Mouse (Mus musculus): Measurements from ENCODE around the gene Kctd19. TPM values are rescaled to one million over a fixed set of nuclear protein-coding genes. Genes with fewer than 3 reads are reported as not detected.

Kctd19 gene
- polyA plus RNA-seq, 1 experiment from 2014 or later: 0.16 TPM

- Histone ChIP-seq H3K27ac (replicated peaks) (no peak overlapping the region), H3K27me3 (replicated peaks; ENCODE audit: low read depth, poor library complexity, severe bottlenecking) (0 out of 2 replicates have a peak, but pooled peaks cover 3% of the 10 kb centered on the region), H3K4me3 (no peak overlapping the region), H3K36me3 (replicated peaks) (peaks cover 77% of the 10 kb centered on the region), H3K4me1 (peaks cover 17% of the 10 kb centered on the region), H3K9me3 (no peaks in the 10 kb centered on the region)
- DNase-seq (ENCODE audit: low spot score): no peak
- 50% methylated on average over 32 of the region's 32 CpGs for WGBS
These were observed 76.8 kb downstream of the Kctd19 start for GRCm38 (mm10) chr8:105336373-105337130.

Other genes with a start within 250 kb of the Kctd19 start
- 67.5 and 73.2 TPM in 2 replicates for gene Cbfb, start 242.8 kb downstream of the Kctd19 start, polyA plus RNA-seq (2016; fragmentation: Nextera tagmentation; extraction: Ambion mirVana)
- 25.9 and 27.1 TPM in 2 replicates for gene D230025D16Rik, start 188.4 kb downstream of the Kctd19 start, polyA plus RNA-seq (2016; fragmentation: Nextera tagmentation; extraction: Ambion mirVana)
- 1.6 and 1.7 TPM in 2 replicates for gene B3gnt9, start 158.3 kb downstream of the Kctd19 start, polyA plus RNA-seq (2016; fragmentation: Nextera tagmentation; extraction: Ambion mirVana)
- gene Tradd, start 148.9 kb downstream of the Kctd19 start, polyA plus RNA-seq (2016; fragmentation: Nextera tagmentation; extraction: Ambion mirVana): 14.6 and 16.7 TPM in 2 replicates
- gene Fbxl8, start 148.9 kb downstream of the Kctd19 start, polyA plus RNA-seq (2016; fragmentation: Nextera tagmentation; extraction: Ambion mirVana): 0.63 and 0.92 TPM in 2 replicates
- gene Hsf4, start 143.7 kb downstream of the Kctd19 start, polyA plus RNA-seq (2016; fragmentation: Nextera tagmentation; extraction: Ambion mirVana): 0.21 TPM in 1 of 2 replicates, not detected in the other
- gene Nol3, start 137.4 kb downstream of the Kctd19 start, polyA plus RNA-seq (2016; fragmentation: Nextera tagmentation; extraction: Ambion mirVana): 0.62 and 0.69 TPM in 2 replicates
- gene 4931428F04Rik, start 123.6 kb downstream of the Kctd19 start, polyA plus RNA-seq (2016; fragmentation: Nextera tagmentation; extraction: Ambion mirVana): 20.7 and 23.9 TPM in 2 replicates
- gene Exoc3l, start 117.4 kb downstream of the Kctd19 start, polyA plus RNA-seq (2016; fragmentation: Nextera tagmentation; extraction: Ambion mirVana): 9.9 and 11.6 TPM in 2 replicates
- gene E2f4, start 115.8 kb downstream of the Kctd19 start, polyA plus RNA-seq (2016; fragmentation: Nextera tagmentation; extraction: Ambion mirVana): 125 and 138 TPM in 2 replicates
- 2.7 and 3.5 TPM in 2 replicates for gene Elmo3, start 107.9 kb downstream of the Kctd19 start, polyA plus RNA-seq (2016; fragmentation: Nextera tagmentation; extraction: Ambion mirVana)
- gene Lrrc29, start 87.2 kb downstream of the Kctd19 start, polyA plus RNA-seq (2016; fragmentation: Nextera tagmentation; extraction: Ambion mirVana): 1.3 TPM in 2 replicates
- 93.0 and 99.4 TPM in 2 replicates for gene Tmem208, start 87.1 kb downstream of the Kctd19 start, polyA plus RNA-seq (2016; fragmentation: Nextera tagmentation; extraction: Ambion mirVana)
- 2.9 and 3.3 TPM in 2 replicates for gene Fhod1, start 65.5 kb downstream of the Kctd19 start, polyA plus RNA-seq (2016; fragmentation: Nextera tagmentation; extraction: Ambion mirVana)
- gene Slc9a5, start 64.7 kb downstream of the Kctd19 start, polyA plus RNA-seq (2016; fragmentation: Nextera tagmentation; extraction: Ambion mirVana): 5.5 and 5.7 TPM in 2 replicates
- gene Plekhg4, start 40.2 kb downstream of the Kctd19 start, polyA plus RNA-seq (2016; fragmentation: Nextera tagmentation; extraction: Ambion mirVana): 0.34 and 0.83 TPM in 2 replicates
- 0.29 and 0.67 TPM in 2 replicates for gene Lrrc36, start 69 bp upstream of the Kctd19 start, polyA plus RNA-seq (2016; fragmentation: Nextera tagmentation; extraction: Ambion mirVana)
- 35.7 and 48.8 TPM in 2 replicates for gene Tppp3, start 58.0 kb upstream of the Kctd19 start, polyA plus RNA-seq (2016; fragmentation: Nextera tagmentation; extraction: Ambion mirVana)
- gene Zdhhc1, start 83.4 kb upstream of the Kctd19 start, polyA plus RNA-seq (2016; fragmentation: Nextera tagmentation; extraction: Ambion mirVana): 19.2 and 20.5 TPM in 2 replicates
- gene Hsd11b2, start 105.3 kb upstream of the Kctd19 start, polyA plus RNA-seq (2016; fragmentation: Nextera tagmentation; extraction: Ambion mirVana): 18.8 and 22.2 TPM in 2 replicates
- gene Atp6v0d1, start 152.5 kb upstream of the Kctd19 start, polyA plus RNA-seq (2016; fragmentation: Nextera tagmentation; extraction: Ambion mirVana): 64.7 and 64.9 TPM in 2 replicates
- 13.5 and 15.9 TPM in 2 replicates for gene Ripor1, start 191.8 kb upstream of the Kctd19 start, polyA plus RNA-seq (2016; fragmentation: Nextera tagmentation; extraction: Ambion mirVana)
- 136 and 137 TPM in 2 replicates for gene Ctcf, start 223.1 kb upstream of the Kctd19 start, polyA plus RNA-seq (2016; fragmentation: Nextera tagmentation; extraction: Ambion mirVana)
- gene Agrp, start 223.9 kb upstream of the Kctd19 start, polyA plus RNA-seq (2016; fragmentation: Nextera tagmentation; extraction: Ambion mirVana): 0.59 and 0.64 TPM in 2 replicates